Mouse (Mus musculus) E14TG2a.4 (cell line): Measurements from ENCODE around the gene Hnrnpl.

Experiments
- CTCF ChIP-seq: conservative IDR thresholded peaks from 2 replicates; pipeline ENCODE4 v1.5.1; 2014; ENCODE audit warnings: low read length
- NANOG ChIP-seq: IDR thresholded peaks from 2 replicates; pipeline ENCODE4 v1.6.1; 2014; ENCODE audit warnings: borderline replicate concordance, low read length, mixed read lengths
- POU5F1 ChIP-seq: IDR thresholded peaks from 2 replicates; pipeline ENCODE4 v1.6.1; 2014; ENCODE audit warnings: low read length, borderline replicate concordance

- TF ChIP-seq CTCF, result no peak
- TF ChIP-seq NANOG, result no peak
- TF ChIP-seq POU5F1, result no peak
These were observed 15.6 kb downstream of the Hnrnpl start for GRCm38 (mm10) chr7:28823932-28824331.
